Comparison of ENCODE assay signal across 17 mouse cellular contexts in the genomic region with DNA sequence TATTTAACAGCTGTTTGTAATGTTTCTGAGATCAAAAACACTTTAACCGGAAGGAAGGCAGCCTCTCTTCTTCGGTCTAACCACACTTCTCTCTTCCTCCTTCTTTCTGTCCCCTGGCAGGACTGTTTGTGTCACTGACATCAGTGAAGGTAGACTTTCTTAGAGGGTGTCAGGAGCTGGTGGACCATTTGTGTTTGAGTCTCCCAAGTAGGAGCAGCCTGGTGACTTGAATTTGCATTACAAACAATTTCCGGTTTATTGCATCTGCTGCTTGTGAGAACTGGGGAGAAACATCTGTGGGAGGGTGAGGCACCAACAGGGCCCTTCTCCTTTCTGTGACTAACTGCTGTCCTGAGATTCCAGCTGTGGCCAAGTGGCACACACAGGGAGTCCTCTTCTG. TPM values are rescaled to one million over a fixed set of nuclear protein-coding genes. Genes with fewer than 3 reads are reported as not detected.
DNase-seq lines count a peak whose midpoint lies in the region; ATAC-seq and TF ChIP-seq lines count a peak whose summit lies in the region.
"Had no signal": no experiment of that assay in that cellular context is flagged by ENCODE, and none has a peak within 500 bp of the region (broad histone marks: within the 10 kb centered on the region; RNA-seq: fewer than 3 reads in every experiment).

No protein-coding gene starts in this region.

- no peak overlapping the region for H3K4me2 ChIP-seq in forebrain, embryonic 11.5 days (ENCODE audit: low read depth, low read length, severe bottlenecking)
- no peak overlapping the region for H3K4me2 ChIP-seq in stomach, postnatal 0 days (replicated peaks; ENCODE audit: low read depth)
- H3K4me2 ChIP-seq: lung, embryonic 15.5 days had no signal

- no peak for TF ChIP-seq POLR2A in thymus, adult 2 months (IDR thresholded peaks at IDR 0.05; ENCODE audit: control insufficient read depth, extremely low read depth, insufficient read depth, low read length, poor library complexity)

- DNase-seq in thymus, adult 2 months, result no peak
- no peak for DNase-seq in thymus, postnatal 4 days
- no peak for DNase-seq in forebrain, embryonic 11.5 days (ENCODE audit: low spot score)
- DNase-seq in stomach, postnatal 0 days (ENCODE audit: low spot score), result no peak
- DNase-seq in adrenal gland, postnatal 25 days, result no peak
- DNase-seq in gastrocnemius, postnatal 36 days, result no peak
- DNase-seq: adrenal gland, postnatal 36 days; kidney, postnatal 14 days; liver; right cerebral cortex, postnatal 4 days had no signal

- H3K4me3 ChIP-seq in thymus, adult 2 months (ENCODE audit: control insufficient read depth, insufficient read depth, low read length), result peak overlapping the region; percentile 12; the same call in 1 of the 2 replicates
- no peak overlapping the region for H3K4me3 ChIP-seq in forebrain, embryonic 11.5 days (ENCODE audit: low read depth, low read length)
- no peak overlapping the region for H3K4me3 ChIP-seq in stomach, postnatal 0 days (ENCODE audit: low read depth, low read length)
- H3K4me3 ChIP-seq: forebrain, embryonic 10.5 days; hindbrain, embryonic 10.5 days; left cerebral cortex, adult 2 months; lung, embryonic 15.5 days had no signal

- H3K36me3 ChIP-seq in thymus, adult 2 months (ENCODE audit: control insufficient read depth, insufficient read depth, low read length), result peaks cover 74% of the 10 kb centered on the region
- no peaks in the 10 kb centered on the region; the same call in none of the 2 replicates for H3K36me3 ChIP-seq in forebrain, embryonic 11.5 days (ENCODE audit: control insufficient read depth, insufficient read depth, low read length)
- no peaks in the 10 kb centered on the region for H3K36me3 ChIP-seq in stomach, postnatal 0 days (ENCODE audit: control insufficient read depth, insufficient read depth, low read length)

- H3K4me1 ChIP-seq in thymus, adult 2 months (replicated peaks; ENCODE audit: control insufficient read depth, insufficient read depth, low read length), result peaks cover 34% of the 10 kb centered on the region
- peaks cover 2% of the 10 kb centered on the region; the same call in 1 of the 2 replicates for H3K4me1 ChIP-seq in forebrain, embryonic 11.5 days (replicated peaks; ENCODE audit: control insufficient read depth, insufficient read depth, low read length)
- no peaks in the 10 kb centered on the region for H3K4me1 ChIP-seq in stomach, postnatal 0 days (replicated peaks; ENCODE audit: control insufficient read depth, insufficient read depth)

- H3K9ac ChIP-seq in forebrain, embryonic 11.5 days (ENCODE audit: low read length), result no peak overlapping the region
- no peak overlapping the region for H3K9ac ChIP-seq in stomach, postnatal 0 days (ENCODE audit: low read length)
- H3K9ac ChIP-seq: lung, embryonic 15.5 days had no signal

- WGBS in thymus, adult 2 months, result 4% methylated on average over 3 of the region's 3 CpGs
- WGBS in forebrain, embryonic 11.5 days, result 83% methylated on average over 3 of the region's 3 CpGs
- WGBS in stomach, postnatal 0 days, result 67% methylated on average over 3 of the region's 3 CpGs

- no peak for TF ChIP-seq CTCF in thymus, adult 2 months (IDR thresholded peaks at IDR 0.05; ENCODE audit: borderline replicate concordance, control insufficient read depth, extremely low read depth, insufficient read depth, low read length, poor library complexity)
- no peak for TF ChIP-seq CTCF in stomach, postnatal 0 days (IDR thresholded peaks at IDR 0.05; ENCODE audit: low read depth)

- no peak for TF ChIP-seq EP300 in stomach, postnatal 0 days (optimal IDR thresholded peaks at IDR 0.05)

- intact Hi-C loops in gastrocnemius, postnatal 36 days (cut with DNase I), result no loop called here

- no peaks in the 10 kb centered on the region for H3K9me3 ChIP-seq in forebrain, embryonic 11.5 days (ENCODE audit: control insufficient read depth, low read length)
- no peaks in the 10 kb centered on the region for H3K9me3 ChIP-seq in stomach, postnatal 0 days (ENCODE audit: control insufficient read depth, low read length)
- H3K9me3 ChIP-seq: forebrain, embryonic 10.5 days; hindbrain, embryonic 10.5 days; lung, embryonic 15.5 days had no signal

- peak overlapping the region; percentile 91 for H3K27ac ChIP-seq in thymus, adult 2 months (ENCODE audit: control insufficient read depth, insufficient read depth, low read length)
- H3K27ac ChIP-seq in forebrain, embryonic 11.5 days (ENCODE audit: low read depth, low read length), result no peak overlapping the region
- no peak overlapping the region for H3K27ac ChIP-seq in stomach, postnatal 0 days (replicated peaks)
- H3K27ac ChIP-seq: forebrain, embryonic 10.5 days; hindbrain, embryonic 10.5 days; left cerebral cortex, adult 2 months; lung, embryonic 15.5 days had no signal

- ATAC-seq in granulocyte monocyte progenitor cell, adult 5-6 weeks (replicated peaks; ENCODE audit: poor library complexity, severe bottlenecking), result peak; percentile 27; the same call in 1 of the 2 replicates
- ATAC-seq in monocyte, adult 5-6 weeks (replicated peaks; ENCODE audit: insufficient number of reproducible peaks, low FRiP score, low TSS enrichment, poor library complexity, severe bottlenecking), result peak; percentile 54; the same call in 1 of the 2 replicates
- ATAC-seq in forebrain, embryonic 11.5 days (replicated peaks; ENCODE audit: low FRiP score), result no peak
- ATAC-seq in stomach, postnatal 0 days (ENCODE audit: low FRiP score, low TSS enrichment), result no peak
- ATAC-seq: intestine, embryonic 16.5 days had no signal

- H3K27me3 ChIP-seq in thymus, adult 2 months (ENCODE audit: control insufficient read depth, insufficient read depth, low read length), result no peaks in the 10 kb centered on the region
- no peaks in the 10 kb centered on the region for H3K27me3 ChIP-seq in forebrain, embryonic 11.5 days (ENCODE audit: control insufficient read depth, insufficient read depth, low read length)
- H3K27me3 ChIP-seq in stomach, postnatal 0 days (ENCODE audit: control insufficient read depth, insufficient read depth, low read length), result no peaks in the 10 kb centered on the region
- H3K27me3 ChIP-seq: lung, embryonic 15.5 days had no signal

RNA-seq across cellular contexts. Expression of a gene that starts 7.6 kb away (rescaled TPM):
- 279 and 361 TPM in 2 replicates for polyA plus RNA-seq in thymus, adult 2 months (2012; rRNA removed)
- not detected in 2 replicates for total RNA-seq in granulocyte monocyte progenitor cell, adult 5-6 weeks (2014; fragmentation: Nextera tagmentation)
- not detected in 2 replicates for total RNA-seq in granulocyte monocyte progenitor cell, adult 5-6 weeks (2017)
- 4.7 to 20.3 TPM (median 18.9 TPM) in 3 replicates for total RNA-seq in monocyte, adult 5-6 weeks (2017)
- 60.8 and 70.0 TPM in 2 replicates for polyA plus RNA-seq in forebrain, embryonic 11.5 days (2014; fragmentation: Nextera tagmentation; extraction: Ambion mirVana)
- 0.50 and 0.74 TPM in 2 replicates for polyA plus RNA-seq in stomach, postnatal 0 days (2015; fragmentation: Nextera tagmentation; extraction: Ambion mirVana)
- 13.3 and 15.7 TPM in 2 replicates for total RNA-seq in adrenal gland, postnatal 25 days (2021)
- 1 to 10 TPM in 1 of 2 experiments, under 1 TPM in 1; 0.32 to 1.1 TPM for total RNA-seq in gastrocnemius, postnatal 36 days (2021)

Comparison
In these comparisons a context has a peak if more than half of its experiments do, and no peak if none do; other contexts are left out.
1. ATAC-seq: peak in granulocyte monocyte progenitor cell, adult 5-6 weeks (single experiment) and monocyte, adult 5-6 weeks (single experiment); none in forebrain, embryonic 11.5 days (single experiment) and stomach, postnatal 0 days (single experiment).